Mouse (Mus musculus): ENCODE measurements around the gene Stoml3.

DNA sequence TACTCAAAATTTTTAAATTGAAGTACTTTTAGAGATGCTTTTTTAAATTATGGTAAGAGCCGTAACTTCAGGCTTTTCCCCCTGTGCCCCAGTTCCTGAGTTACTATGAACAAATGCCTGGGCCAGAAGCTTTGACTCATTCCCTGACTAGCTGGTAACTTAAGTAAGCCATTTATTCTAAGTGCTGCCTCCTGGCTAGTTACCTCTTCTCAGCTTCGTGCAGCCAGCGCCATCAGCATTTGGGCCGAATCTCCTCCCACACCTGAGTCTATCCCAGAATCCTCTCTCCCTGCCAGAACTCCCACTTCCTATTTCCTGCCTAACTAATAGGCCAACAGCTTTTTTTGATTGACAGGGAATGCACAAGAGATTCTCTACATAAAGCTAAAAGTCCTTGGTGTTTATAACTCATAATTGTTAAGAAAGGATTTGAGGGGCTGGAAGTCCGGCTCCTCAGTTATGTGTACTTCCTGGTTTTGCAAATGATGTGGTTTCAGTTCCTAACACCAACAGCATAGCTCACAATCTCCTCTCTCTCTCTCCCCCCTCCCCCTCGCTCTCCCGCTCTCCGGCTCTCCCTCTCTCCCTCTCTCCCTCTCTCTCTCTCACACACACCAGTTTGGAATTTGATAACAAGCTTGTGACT, 4.9 kb upstream of the Stoml3 start:
- TF ChIP-seq ELF1 (IDR thresholded peaks at IDR 0.05; ENCODE audit: low read depth, low read length): peak; percentile 59; the same call in 1 of the 2 replicates
- TF ChIP-seq POLR2A (IDR thresholded peaks at IDR 0.05; ENCODE audit: low read depth, low read length): no peak
- no peak for TF ChIP-seq CTCF (conservative IDR thresholded peaks at IDR 0.05 in 1 of 2, IDR thresholded peaks at IDR 0.05 in 1 of 2; ENCODE audit: low read depth in 2 of 2, low read length in 2 of 2)
- TF ChIP-seq SMC3 (IDR thresholded peaks at IDR 0.05; ENCODE audit: low read depth, low read length): no peak
- TF ChIP-seq KAT2A (IDR thresholded peaks at IDR 0.05; ENCODE audit: insufficient replicate concordance, low read length): no peak
- TF ChIP-seq PAX5 (IDR thresholded peaks at IDR 0.05; ENCODE audit: low read length): no peak
- no peak for TF ChIP-seq MAX (IDR thresholded peaks at IDR 0.05; ENCODE audit: low read length)

All from CH12.LX (cell line).